11 mouse cellular contexts compared by ENCODE assay signal in the genomic region with DNA sequence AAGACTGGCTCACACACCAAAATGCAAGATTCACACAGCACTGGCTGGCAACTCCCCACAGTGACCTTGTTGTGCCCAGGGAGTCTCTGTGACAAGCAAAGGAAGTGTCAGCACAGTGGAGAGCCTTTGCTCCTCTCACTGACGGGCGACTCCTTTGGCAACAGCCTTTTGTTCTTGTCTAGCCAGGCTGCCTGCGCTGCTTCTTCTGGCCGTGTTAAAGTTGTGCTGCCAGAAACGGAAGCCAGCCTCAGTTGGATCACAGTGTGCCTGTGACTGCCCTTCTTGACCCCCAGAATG.
DNase-seq lines count a peak whose midpoint lies in the region; ATAC-seq lines count a peak whose summit lies in the region.
"Had no signal": no experiment of that assay in that cellular context is flagged by ENCODE, and none has a peak within 500 bp of the region (broad histone marks: within the 10 kb centered on the region; RNA-seq: fewer than 3 reads in every experiment).

No protein-coding gene starts in this region.

- H3K9me3 ChIP-seq in forebrain, embryonic 15.5 days, result no peaks in the 10 kb centered on the region
- H3K9me3 ChIP-seq in midbrain, embryonic 13.5 days, result no peaks in the 10 kb centered on the region
- H3K9me3 ChIP-seq in kidney, embryonic 14.5 days (ENCODE audit: control insufficient read depth, low read length), result no peaks in the 10 kb centered on the region
- H3K9me3 ChIP-seq in intestine, embryonic 16.5 days (ENCODE audit: control insufficient read depth, low read length), result no peaks in the 10 kb centered on the region
- H3K9me3 ChIP-seq: limb, embryonic 13.5 days had no signal

- H3K4me1 ChIP-seq in forebrain, embryonic 15.5 days, result peaks cover 52% of the 10 kb centered on the region
- peaks cover 49% of the 10 kb centered on the region for H3K4me1 ChIP-seq in midbrain, embryonic 13.5 days (replicated peaks)
- no peaks in the 10 kb centered on the region for H3K4me1 ChIP-seq in kidney, embryonic 14.5 days (ENCODE audit: control insufficient read depth, insufficient read depth, low read length)
- H3K4me1 ChIP-seq in intestine, embryonic 16.5 days (ENCODE audit: control insufficient read depth, insufficient read depth, low read length), result no peaks in the 10 kb centered on the region; the same call in 1 of the 2 replicates
- H3K4me1 ChIP-seq: limb, embryonic 13.5 days had no signal

- 13% methylated on average over 5 of the region's 5 CpGs for WGBS in forebrain, embryonic 15.5 days
- WGBS in midbrain, embryonic 13.5 days, result 7% methylated on average over 5 of the region's 5 CpGs
- WGBS in kidney, embryonic 14.5 days, result 57% methylated on average over 5 of the region's 5 CpGs
- 68% methylated on average over 5 of the region's 5 CpGs for WGBS in intestine, embryonic 16.5 days

- peak; percentile 20; the same call in 1 of the 2 replicates for ATAC-seq in forebrain, embryonic 15.5 days (replicated peaks)
- ATAC-seq in midbrain, embryonic 13.5 days, result peak; percentile 78
- no peak for ATAC-seq in kidney, embryonic 14.5 days (ENCODE audit: low FRiP score, low TSS enrichment)
- no peak for ATAC-seq in intestine, embryonic 16.5 days

- H3K4me2 ChIP-seq in forebrain, embryonic 15.5 days (replicated peaks), result 0 out of 2 replicates have a peak overlapping the region, but pooled peaks have one; percentile 3
- H3K4me2 ChIP-seq in midbrain, embryonic 13.5 days (replicated peaks), result peak overlapping the region; percentile 17
- no peak overlapping the region for H3K4me2 ChIP-seq in kidney, embryonic 14.5 days (replicated peaks; ENCODE audit: low read depth, low read length)
- H3K4me2 ChIP-seq in intestine, embryonic 16.5 days (ENCODE audit: low read depth, low read length), result no peak overlapping the region
- H3K4me2 ChIP-seq: limb, embryonic 13.5 days had no signal

- DNase-seq in adrenal gland, postnatal 14 days, result peak; percentile 37
- DNase-seq in adrenal gland, adult 18-20 months (ENCODE audit: low spot score in 2 of 2), result no peak
- DNase-seq in Muller cell, postnatal 12 days (ENCODE audit: inconsistent ontology term), result peak; percentile 20
- no peak for DNase-seq in layer of hippocampus, adult 9-11 months

- H3K27ac ChIP-seq in forebrain, embryonic 15.5 days (replicated peaks), result peak overlapping the region; percentile 94
- H3K27ac ChIP-seq in midbrain, embryonic 13.5 days, result peak overlapping the region; percentile 98
- H3K27ac ChIP-seq in kidney, embryonic 14.5 days (ENCODE audit: low read depth, low read length), result no peak overlapping the region
- H3K27ac ChIP-seq in intestine, embryonic 16.5 days (ENCODE audit: low read length), result no peak overlapping the region
- H3K27ac ChIP-seq: limb, embryonic 13.5 days; macrophage; stomach, postnatal 0 days had no signal

- no peaks in the 10 kb centered on the region for H3K36me3 ChIP-seq in forebrain, embryonic 15.5 days
- 0 out of 2 replicates have a peak, but pooled peaks cover 6% of the 10 kb centered on the region for H3K36me3 ChIP-seq in midbrain, embryonic 13.5 days
- H3K36me3 ChIP-seq in kidney, embryonic 14.5 days (ENCODE audit: control insufficient read depth, insufficient read depth, low read length), result peaks cover 3% of the 10 kb centered on the region; the same call in 1 of the 2 replicates
- H3K36me3 ChIP-seq in intestine, embryonic 16.5 days (ENCODE audit: control insufficient read depth, insufficient read depth, low read length), result no peaks in the 10 kb centered on the region

- H3K4me3 ChIP-seq in forebrain, embryonic 15.5 days, result no peak overlapping the region
- no peak overlapping the region for H3K4me3 ChIP-seq in midbrain, embryonic 13.5 days (replicated peaks)
- no peak overlapping the region for H3K4me3 ChIP-seq in kidney, embryonic 14.5 days (ENCODE audit: low read length)
- H3K4me3 ChIP-seq in intestine, embryonic 16.5 days (ENCODE audit: low read length), result no peak overlapping the region
- H3K4me3 ChIP-seq: limb, embryonic 13.5 days had no signal

- H3K27me3 ChIP-seq in forebrain, embryonic 15.5 days, result no peaks in the 10 kb centered on the region
- no peaks in the 10 kb centered on the region for H3K27me3 ChIP-seq in midbrain, embryonic 13.5 days
- no peaks in the 10 kb centered on the region for H3K27me3 ChIP-seq in kidney, embryonic 14.5 days (ENCODE audit: control insufficient read depth, insufficient read depth, low read length)
- H3K27me3 ChIP-seq in intestine, embryonic 16.5 days (replicated peaks; ENCODE audit: control insufficient read depth, insufficient read depth, low read length), result no peaks in the 10 kb centered on the region
- H3K27me3 ChIP-seq: limb, embryonic 13.5 days had no signal

- peak overlapping the region; percentile 30; the same call in 1 of the 2 replicates for H3K9ac ChIP-seq in forebrain, embryonic 15.5 days (replicated peaks)
- peak overlapping the region; percentile 36; the same call in 1 of the 2 replicates for H3K9ac ChIP-seq in midbrain, embryonic 13.5 days (replicated peaks)
- no peak overlapping the region for H3K9ac ChIP-seq in kidney, embryonic 14.5 days (ENCODE audit: low read depth, low read length)
- no peak overlapping the region for H3K9ac ChIP-seq in intestine, embryonic 16.5 days (ENCODE audit: low read depth, low read length)
- H3K9ac ChIP-seq: limb, embryonic 13.5 days had no signal

Comparison
In these comparisons a context has a peak if more than half of its experiments do, and no peak if none do; other contexts are left out.
1. DNase-seq: peak in adrenal gland, postnatal 14 days (single experiment) and Muller cell, postnatal 12 days (single experiment); none in adrenal gland, adult 18-20 months (0 of 2) and layer of hippocampus, adult 9-11 months (single experiment).
2. ATAC-seq: peak in forebrain, embryonic 15.5 days (single experiment) and midbrain, embryonic 13.5 days (single experiment); none in kidney, embryonic 14.5 days (single experiment) and intestine, embryonic 16.5 days (single experiment).
3. H3K27ac ChIP-seq: peak in forebrain, embryonic 15.5 days (single experiment) and midbrain, embryonic 13.5 days (single experiment); none in kidney, embryonic 14.5 days (single experiment) and intestine, embryonic 16.5 days (single experiment).
4. H3K4me2 ChIP-seq: peak in forebrain, embryonic 15.5 days (single experiment) and midbrain, embryonic 13.5 days (single experiment); none in kidney, embryonic 14.5 days (single experiment) and intestine, embryonic 16.5 days (single experiment).
5. H3K9ac ChIP-seq: peak in forebrain, embryonic 15.5 days (single experiment) and midbrain, embryonic 13.5 days (single experiment); none in kidney, embryonic 14.5 days (single experiment) and intestine, embryonic 16.5 days (single experiment).